Mouse (Mus musculus): ENCODE measurements at regions not wholly inside any gene's neighbourhood (a gene's known extent, or its start where the extent isn't known, plus 50 kb on each side); places are given as distances from the start of the nearest gene placed in this dataset.

GRCm38 (mm10) chr4:31425716-31426115 lies 538.2 kb upstream of the Map3k7 start:
- no peaks in the 10 kb centered on the region; the same call in 1 of the 2 replicates for H3K4me1 ChIP-seq (replicated peaks; ENCODE audit: control insufficient read depth, insufficient read depth, low read length)
- H3K27ac ChIP-seq (ENCODE audit: low read depth, low read length), result peak overlapping the region; percentile 52
- no peak overlapping the region for H3K4me3 ChIP-seq (ENCODE audit: low read depth, low read length)
- WGBS, result 63% methylated on average over 4 of the region's 4 CpGs
- DNase-seq (ENCODE audit: low spot score), result no peak
- no peaks in the 10 kb centered on the region for H3K9me3 ChIP-seq (ENCODE audit: control insufficient read depth, low read length)
- no peaks in the 10 kb centered on the region for H3K36me3 ChIP-seq (ENCODE audit: control insufficient read depth, insufficient read depth, low read length)
- H3K4me2 ChIP-seq, result no peak overlapping the region
- H3K9ac ChIP-seq (ENCODE audit: low read depth, low read length), result no peak overlapping the region
- H3K27me3 ChIP-seq (replicated peaks; ENCODE audit: control insufficient read depth, insufficient read depth, low read length), result no peaks in the 10 kb centered on the region
- no peak for ATAC-seq (replicated peaks; ENCODE audit: low FRiP score)

GRCm38 (mm10) chr4:31426169-31427030 lies 537.5 kb upstream of the Map3k7 start:
- no peak overlapping the region for H3K4me2 ChIP-seq
- H3K36me3 ChIP-seq (ENCODE audit: control insufficient read depth, insufficient read depth, low read length), result no peaks in the 10 kb centered on the region
- no peak overlapping the region for H3K4me3 ChIP-seq (ENCODE audit: low read depth, low read length)
- no peak for DNase-seq (ENCODE audit: low spot score)
- no peak overlapping the region for H3K9ac ChIP-seq (ENCODE audit: low read depth, low read length)
- ATAC-seq (replicated peaks; ENCODE audit: low FRiP score), result no peak
- no peaks in the 10 kb centered on the region for H3K27me3 ChIP-seq (replicated peaks; ENCODE audit: control insufficient read depth, insufficient read depth, low read length)
- H3K4me1 ChIP-seq (replicated peaks; ENCODE audit: control insufficient read depth, insufficient read depth, low read length), result no peaks in the 10 kb centered on the region; the same call in 1 of the 2 replicates
- H3K9me3 ChIP-seq (ENCODE audit: control insufficient read depth, low read length), result no peaks in the 10 kb centered on the region
- WGBS, result 57% methylated on average over 7 of the region's 7 CpGs
- H3K27ac ChIP-seq (ENCODE audit: low read depth, low read length), result peak overlapping the region; percentile 52

- Histone ChIP-seq H3K36me3 (ENCODE audit: control insufficient read depth, insufficient read depth, low read length) (no peaks in the 10 kb centered on the region), H3K4me2 (no peak overlapping the region), H3K27ac (ENCODE audit: low read depth, low read length) (no peak overlapping the region), H3K9me3 (ENCODE audit: control insufficient read depth, low read length) (no peaks in the 10 kb centered on the region), H3K4me1 (replicated peaks; ENCODE audit: control insufficient read depth, insufficient read depth, low read length) (no peaks in the 10 kb centered on the region), H3K4me3 (ENCODE audit: low read depth, low read length) (no peak overlapping the region), H3K27me3 (replicated peaks; ENCODE audit: control insufficient read depth, insufficient read depth, low read length) (no peaks in the 10 kb centered on the region), H3K9ac (ENCODE audit: low read depth, low read length) (no peak overlapping the region)
- DNase-seq (ENCODE audit: low spot score) (no peak), ATAC-seq (replicated peaks; ENCODE audit: low FRiP score) (no peak)
- WGBS, result 69% methylated on average over 7 of the region's 7 CpGs
Observed at GRCm38 (mm10) chr4:31433943-31434342, 530.0 kb upstream of the Map3k7 start.

GRCm38 (mm10) chr4:31454898-31455297 lies 509.0 kb upstream of the Map3k7 start:
- Histone ChIP-seq H3K4me3 (ENCODE audit: low read depth, low read length) (no peak overlapping the region), H3K4me2 (no peak overlapping the region), H3K4me1 (replicated peaks; ENCODE audit: control insufficient read depth, insufficient read depth, low read length) (no peaks in the 10 kb centered on the region), H3K27me3 (replicated peaks; ENCODE audit: control insufficient read depth, insufficient read depth, low read length) (no peaks in the 10 kb centered on the region), H3K9ac (ENCODE audit: low read depth, low read length) (no peak overlapping the region), H3K27ac (ENCODE audit: low read depth, low read length) (no peak overlapping the region), H3K9me3 (ENCODE audit: control insufficient read depth, low read length) (no peaks in the 10 kb centered on the region), H3K36me3 (ENCODE audit: control insufficient read depth, insufficient read depth, low read length) (no peaks in the 10 kb centered on the region)
- WGBS, result 58% methylated on average over 7 of the region's 7 CpGs
- DNase-seq (ENCODE audit: low spot score) (no peak), ATAC-seq (replicated peaks; ENCODE audit: low FRiP score) (no peak)

GRCm38 (mm10) chr4:31455466-31455865 lies 508.4 kb upstream of the Map3k7 start:
- H3K27ac ChIP-seq (ENCODE audit: low read depth, low read length), result no peak overlapping the region
- H3K9ac ChIP-seq (ENCODE audit: low read depth, low read length), result no peak overlapping the region
- ATAC-seq (replicated peaks; ENCODE audit: low FRiP score) (no peak), DNase-seq (ENCODE audit: low spot score) (no peak)
- no peak overlapping the region for H3K4me2 ChIP-seq
- WGBS, result 31% methylated on average over 4 of the region's 4 CpGs
- H3K27me3 ChIP-seq (replicated peaks; ENCODE audit: control insufficient read depth, insufficient read depth, low read length), result no peaks in the 10 kb centered on the region
- no peaks in the 10 kb centered on the region for H3K36me3 ChIP-seq (ENCODE audit: control insufficient read depth, insufficient read depth, low read length)
- no peaks in the 10 kb centered on the region for H3K4me1 ChIP-seq (replicated peaks; ENCODE audit: control insufficient read depth, insufficient read depth, low read length)
- H3K4me3 ChIP-seq (ENCODE audit: low read depth, low read length), result no peak overlapping the region
- no peaks in the 10 kb centered on the region for H3K9me3 ChIP-seq (ENCODE audit: control insufficient read depth, low read length)

GRCm38 (mm10) chr4:31462456-31462855 lies 501.4 kb upstream of the Map3k7 start:
- ATAC-seq (replicated peaks; ENCODE audit: low FRiP score), result no peak

GRCm38 (mm10) chr4:31463130-31463698 lies 500.7 kb upstream of the Map3k7 start:
- no peak overlapping the region for H3K4me2 ChIP-seq

More at GRCm38 (mm10) chr4:31462456-31462855, 501.4 kb upstream of the Map3k7 start:
- Histone ChIP-seq H3K9me3 (ENCODE audit: control insufficient read depth, low read length) (no peaks in the 10 kb centered on the region), H3K4me3 (ENCODE audit: low read depth, low read length) (no peak overlapping the region), H3K9ac (ENCODE audit: low read depth, low read length) (no peak overlapping the region), H3K27ac (ENCODE audit: low read depth, low read length) (no peak overlapping the region), H3K4me1 (replicated peaks; ENCODE audit: control insufficient read depth, insufficient read depth, low read length) (no peaks in the 10 kb centered on the region), H3K36me3 (ENCODE audit: control insufficient read depth, insufficient read depth, low read length) (no peaks in the 10 kb centered on the region), H3K27me3 (replicated peaks; ENCODE audit: control insufficient read depth, insufficient read depth, low read length) (no peaks in the 10 kb centered on the region), H3K4me2 (no peak overlapping the region)
- no peak for DNase-seq (ENCODE audit: low spot score)
- 83% methylated on average over 4 of the region's 4 CpGs for WGBS

GRCm38 (mm10) chr4:31468306-31468705 lies 495.6 kb upstream of the Map3k7 start:
- ATAC-seq (replicated peaks; ENCODE audit: low FRiP score) (no peak), DNase-seq (ENCODE audit: low spot score) (no peak)
- 86% methylated on average over 9 of the region's 9 CpGs for WGBS
- Histone ChIP-seq H3K9me3 (ENCODE audit: control insufficient read depth, low read length) (no peaks in the 10 kb centered on the region), H3K4me3 (ENCODE audit: low read depth, low read length) (no peak overlapping the region), H3K4me1 (replicated peaks; ENCODE audit: control insufficient read depth, insufficient read depth, low read length) (no peaks in the 10 kb centered on the region), H3K9ac (ENCODE audit: low read depth, low read length) (no peak overlapping the region), H3K4me2 (no peak overlapping the region), H3K27ac (ENCODE audit: low read depth, low read length) (no peak overlapping the region), H3K27me3 (replicated peaks; ENCODE audit: control insufficient read depth, insufficient read depth, low read length) (no peaks in the 10 kb centered on the region), H3K36me3 (ENCODE audit: control insufficient read depth, insufficient read depth, low read length) (no peaks in the 10 kb centered on the region)

More at GRCm38 (mm10) chr4:31463130-31463698, 500.7 kb upstream of the Map3k7 start:
- no peak for DNase-seq (ENCODE audit: low spot score)
- Histone ChIP-seq H3K36me3 (ENCODE audit: control insufficient read depth, insufficient read depth, low read length) (no peaks in the 10 kb centered on the region), H3K9ac (ENCODE audit: low read depth, low read length) (no peak overlapping the region), H3K27ac (ENCODE audit: low read depth, low read length) (no peak overlapping the region), H3K4me3 (ENCODE audit: low read depth, low read length) (no peak overlapping the region), H3K27me3 (replicated peaks; ENCODE audit: control insufficient read depth, insufficient read depth, low read length) (no peaks in the 10 kb centered on the region), H3K4me1 (replicated peaks; ENCODE audit: control insufficient read depth, insufficient read depth, low read length) (no peaks in the 10 kb centered on the region), H3K9me3 (ENCODE audit: control insufficient read depth, low read length) (no peaks in the 10 kb centered on the region)
- no peak for ATAC-seq (replicated peaks; ENCODE audit: low FRiP score)
- 72% methylated on average over 5 of the region's 5 CpGs for WGBS

GRCm38 (mm10) chr4:31469803-31470202 lies 494.1 kb upstream of the Map3k7 start:
- Histone ChIP-seq H3K27me3 (replicated peaks; ENCODE audit: control insufficient read depth, insufficient read depth, low read length) (no peaks in the 10 kb centered on the region), H3K4me3 (ENCODE audit: low read depth, low read length) (no peak overlapping the region), H3K27ac (ENCODE audit: low read depth, low read length) (no peak overlapping the region), H3K36me3 (ENCODE audit: control insufficient read depth, insufficient read depth, low read length) (no peaks in the 10 kb centered on the region), H3K4me2 (no peak overlapping the region), H3K4me1 (replicated peaks; ENCODE audit: control insufficient read depth, insufficient read depth, low read length) (no peaks in the 10 kb centered on the region), H3K9me3 (ENCODE audit: control insufficient read depth, low read length) (no peaks in the 10 kb centered on the region), H3K9ac (ENCODE audit: low read depth, low read length) (no peak overlapping the region)
- no peak for DNase-seq (ENCODE audit: low spot score)
- ATAC-seq (replicated peaks; ENCODE audit: low FRiP score), result no peak
- WGBS, result 50% methylated on average over 4 of the region's 4 CpGs
